Mouse (Mus musculus) bone marrow macrophage, adult 2 months (primary cell): Measurements from ENCODE around the gene Nr1h3.

ENCODE experiments used
- CTCF ChIP-seq: IDR thresholded peaks from 2 replicates; pipeline ENCODE4 v1.5.1; 2012; ENCODE audit warnings: low read depth, mild to moderate bottlenecking, low read length, moderate library complexity
- POLR2A ChIP-seq: IDR thresholded peaks from 2 replicates; pipeline ENCODE4 v1.6.1; 2012; ENCODE audit warnings: mild to moderate bottlenecking, low read depth, low read length, borderline replicate concordance

DNA sequence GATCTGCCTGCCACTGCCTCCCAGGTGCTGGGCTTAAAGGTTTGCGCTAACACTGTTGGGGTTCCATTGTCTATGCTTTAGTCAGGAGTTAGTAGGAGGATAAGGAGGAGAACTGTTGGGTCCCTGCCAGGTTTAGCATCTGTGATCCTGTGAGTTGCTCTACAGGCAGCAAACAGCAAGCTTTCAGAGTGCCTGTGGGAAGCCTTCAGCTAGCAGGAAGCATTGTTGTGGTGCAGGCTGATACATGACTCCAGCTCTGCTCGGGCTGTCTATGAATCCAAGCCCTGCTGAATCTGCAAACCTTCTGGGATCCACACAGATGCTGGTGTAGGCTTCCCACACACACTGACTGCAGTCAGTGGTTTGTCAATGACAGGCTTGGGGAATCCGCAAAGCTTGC is 40.8 kb upstream of the Nr1h3 start:
- TF ChIP-seq POLR2A, result no peak
- TF ChIP-seq CTCF, result no peak
